Mouse (Mus musculus) ES-Bruce4 (cell line): Measurements from ENCODE around the gene Hoxc10.

Experiments
- CTCF ChIP-seq: IDR thresholded peaks from one replicate; pipeline ENCODE4 v1.8.1; 2011; ENCODE audit warnings: low read depth, low read length
- EP300 ChIP-seq: IDR thresholded peaks from 2 replicates; pipeline ENCODE4 v1.6.1; 2011; ENCODE audit warnings: low read depth, low read length; ENCODE audit not compliant: insufficient read depth
- POLR2A ChIP-seq: IDR thresholded peaks from one replicate; pipeline ENCODE4 v1.8.1; 2011; ENCODE audit warnings: low read length; ENCODE audit not compliant: insufficient read depth

GRCm38 (mm10) chr15:103015009-103015399 is 48.4 kb downstream of the Hoxc10 start:
- TF ChIP-seq CTCF = no peak
- no peak for TF ChIP-seq EP300
- no peak for TF ChIP-seq POLR2A
